Comparison of ENCODE assay signal across 9 mouse cellular contexts in genomic region chrX:20798797-20799147, GRCm38 (mm10). TPM values are rescaled to one million over a fixed set of nuclear protein-coding genes. Genes with fewer than 3 reads are reported as not detected.
A peak's percentile ranks its signal among the peaks of the same experiment; 100 is the strongest.
DNase-seq lines count a peak whose midpoint lies in the region; ATAC-seq and TF ChIP-seq lines count a peak whose summit lies in the region.
"Had no signal": no experiment of that assay in that cellular context is flagged by ENCODE, and none has a peak within 500 bp of the region (broad histone marks: within the 10 kb centered on the region; RNA-seq: fewer than 3 reads in every experiment).

No protein-coding gene starts in this region.

- H3K4me2 ChIP-seq in heart, embryonic 13.5 days = peak overlapping the region; percentile 68
- peak overlapping the region; percentile 47 for H3K4me2 ChIP-seq in forebrain, embryonic 15.5 days (replicated peaks)
- H3K4me2 ChIP-seq in liver, embryonic 13.5 days = peak overlapping the region; percentile 75

- no peaks in the 10 kb centered on the region for H3K36me3 ChIP-seq in heart, embryonic 13.5 days
- H3K36me3 ChIP-seq in ES-Bruce4 (ENCODE audit: control insufficient read depth, insufficient read depth, low read length, poor library complexity, severe bottlenecking) = peaks cover 2% of the 10 kb centered on the region; the same call in 1 of the 2 replicates
- H3K36me3 ChIP-seq in forebrain, embryonic 15.5 days = no peaks in the 10 kb centered on the region
- no peaks in the 10 kb centered on the region for H3K36me3 ChIP-seq in liver, embryonic 13.5 days

- ATAC-seq in heart, embryonic 13.5 days (ENCODE audit: extremely low read depth, insufficient number of reproducible peaks, low FRiP score, low TSS enrichment) = no peak
- ATAC-seq in forebrain, embryonic 15.5 days (replicated peaks) = peak; percentile 13; the same call in 1 of the 2 replicates
- ATAC-seq in liver, embryonic 13.5 days (ENCODE audit: low read depth) = peak; percentile 12; the same call in 1 of the 2 replicates

- 10% methylated on average over 7 of the region's 7 CpGs for WGBS in heart, embryonic 13.5 days
- 25% methylated on average over 5 of the region's 7 CpGs for whole genome bisulfite sequencing in forebrain, embryonic 15.5 days
- 21% methylated on average over 7 of the region's 7 CpGs for whole genome bisulfite sequencing in liver, embryonic 13.5 days (ENCODE audit: insufficient replicate concordance)

- H3K27ac ChIP-seq in heart, embryonic 13.5 days (replicated peaks) = peak overlapping the region; percentile 87
- no peak overlapping the region for H3K27ac ChIP-seq in ES-Bruce4 (ENCODE audit: insufficient read depth, low read length)
- peak overlapping the region; percentile 94 for H3K27ac ChIP-seq in forebrain, embryonic 15.5 days (replicated peaks)
- peak overlapping the region; percentile 81 for H3K27ac ChIP-seq in liver, embryonic 13.5 days

- no peak for TF ChIP-seq CTCF in ES-Bruce4 (IDR thresholded peaks at IDR 0.05; ENCODE audit: low read depth, low read length)

- H3K27me3 ChIP-seq in heart, embryonic 13.5 days (replicated peaks) = no peaks in the 10 kb centered on the region
- H3K27me3 ChIP-seq in ES-Bruce4 (ENCODE audit: control insufficient read depth, insufficient read depth, low read length, poor library complexity, severe bottlenecking) = no peaks in the 10 kb centered on the region
- H3K27me3 ChIP-seq in forebrain, embryonic 15.5 days = no peaks in the 10 kb centered on the region
- H3K27me3 ChIP-seq in liver, embryonic 13.5 days = no peaks in the 10 kb centered on the region
- H3K27me3 ChIP-seq: CH12.LX had no signal

- 0 out of 2 replicates have a peak, but pooled peaks cover 3% of the 10 kb centered on the region for H3K4me1 ChIP-seq in heart, embryonic 13.5 days
- no peaks in the 10 kb centered on the region for H3K4me1 ChIP-seq in ES-Bruce4 (ENCODE audit: control insufficient read depth, insufficient read depth, low read length)
- H3K4me1 ChIP-seq in forebrain, embryonic 15.5 days = no peaks in the 10 kb centered on the region
- peaks cover 5% of the 10 kb centered on the region; the same call in 1 of the 2 replicates for H3K4me1 ChIP-seq in liver, embryonic 13.5 days (replicated peaks)

- DNase-seq in heart, adult 18-20 months = no peak
- DNase-seq in liver, embryonic 13.5 days = no peak
- no peak for DNase-seq in ovary, postnatal 10 days (ENCODE audit: low spot score)
- no peak for DNase-seq in ovary, postnatal 36 days (ENCODE audit: low spot score)
- no peak for DNase-seq in gastrocnemius, postnatal 25 days

- no peak for TF ChIP-seq POLR2A in ES-Bruce4 (IDR thresholded peaks at IDR 0.05; ENCODE audit: insufficient read depth, low read length)

- no peak for TF ChIP-seq EP300 in ES-Bruce4 (IDR thresholded peaks at IDR 0.05; ENCODE audit: insufficient read depth, low read depth, low read length)

- H3K4me3 ChIP-seq in heart, embryonic 13.5 days = peak overlapping the region; percentile 55
- H3K4me3 ChIP-seq in ES-Bruce4 (ENCODE audit: low read depth, low read length) = peak overlapping the region; percentile 86
- H3K4me3 ChIP-seq in forebrain, embryonic 15.5 days = peak overlapping the region; percentile 50
- H3K4me3 ChIP-seq in liver, embryonic 13.5 days (replicated peaks) = peak overlapping the region; percentile 59

- peak overlapping the region; percentile 82 for H3K9ac ChIP-seq in heart, embryonic 13.5 days
- peak overlapping the region; percentile 84 for H3K9ac ChIP-seq in ES-Bruce4 (ENCODE audit: low read depth, poor library complexity, severe bottlenecking)
- H3K9ac ChIP-seq in forebrain, embryonic 15.5 days (replicated peaks) = peak overlapping the region; percentile 59
- H3K9ac ChIP-seq in liver, embryonic 13.5 days = peak overlapping the region; percentile 72

- no peaks in the 10 kb centered on the region for H3K9me3 ChIP-seq in heart, embryonic 13.5 days
- H3K9me3 ChIP-seq in ES-Bruce4 (replicated peaks; ENCODE audit: control insufficient read depth, insufficient read depth, low read length, poor library complexity, severe bottlenecking) = no peaks in the 10 kb centered on the region
- no peaks in the 10 kb centered on the region for H3K9me3 ChIP-seq in forebrain, embryonic 15.5 days
- H3K9me3 ChIP-seq in liver, embryonic 13.5 days (replicated peaks) = no peaks in the 10 kb centered on the region

RNA-seq across cellular contexts. Expression of gene Araf, which starts 1.2 kb away (rescaled TPM):
- 90.5 and 108 TPM in 2 replicates for polyA plus RNA-seq in heart, embryonic 13.5 days (2015; fragmentation: Nextera tagmentation; extraction: Ambion mirVana)
- 10 to 100 TPM; 81.2 to 83.4 TPM for total RNA-seq in heart, adult 18-20 months (2021)
- 62.7 and 68.0 TPM in 2 replicates for polyA plus RNA-seq in ES-Bruce4 (2011; ENCODE audit: insufficient read depth, insufficient read length, low read depth, missing spikeins)
- polyA plus RNA-seq in forebrain, embryonic 15.5 days (2015; fragmentation: Nextera tagmentation; extraction: Ambion mirVana) = 224 and 234 TPM in 2 replicates
- 43.1 and 46.6 TPM in 2 replicates for polyA plus RNA-seq in liver, embryonic 13.5 days (2015; fragmentation: Nextera tagmentation; extraction: Ambion mirVana)
- 10 to 100 TPM; 83.6 to 84.7 TPM for total RNA-seq in gastrocnemius, postnatal 25 days (2021)
